Mouse (Mus musculus): ENCODE results near the gene Bcr.
A peak's percentile ranks its signal among the peaks of the same experiment; 100 is the strongest.
"Not testable (repeated sequence)": the region's sequence is repeated elsewhere in the genome, so short reads cannot be mapped to it uniquely, and the experiment has no call there.

Gene Bcr

DNA sequence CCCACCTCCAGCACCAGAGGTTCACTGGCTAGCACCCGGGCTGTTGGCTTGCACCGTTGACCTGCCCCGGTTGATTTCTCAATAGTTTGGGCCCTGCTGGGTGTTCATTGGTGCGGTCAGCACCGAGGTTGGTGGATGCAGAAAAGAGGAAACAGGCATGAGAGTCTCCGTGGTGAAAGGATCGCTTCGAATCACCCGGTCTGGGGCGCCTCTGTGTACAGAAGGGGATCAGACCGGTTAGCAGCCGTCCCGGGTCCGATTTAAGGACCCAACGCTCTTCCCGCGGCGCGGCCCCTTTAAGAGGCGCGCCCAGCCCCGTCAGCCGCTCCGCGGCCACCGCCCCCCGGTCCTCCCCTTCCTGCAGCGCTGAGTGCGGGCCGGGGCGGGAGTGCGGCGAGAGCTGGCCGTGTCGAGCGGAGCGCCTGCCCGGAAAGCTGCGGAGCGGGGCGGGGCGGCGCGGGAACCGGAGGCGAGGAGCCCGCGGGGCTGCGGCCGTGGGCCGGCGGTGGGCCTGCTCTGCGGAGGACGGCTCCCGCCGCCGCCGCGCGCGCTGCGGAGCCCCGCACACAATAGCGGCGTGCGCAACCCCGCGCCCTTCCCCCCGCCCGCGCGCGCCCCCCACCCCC is at the start of gene Bcr:
Gene Bcr, plus strand, starts transcription at position 376 of the 626 bp plus-strand sequence.
- peak in 1 of 2 experiments; percentile 62 for DNase-seq (ENCODE audit: low spot score in 2 of 2)

GRCm38 (mm10) chr10:75010704-75011103 is 49.7 kb upstream of the Bcr start:
- no peak for DNase-seq (ENCODE audit: low spot score in 2 of 2)

GRCm38 (mm10) chr10:75015465-75015864 is 44.9 kb upstream of the Bcr start:
- no peak for DNase-seq (ENCODE audit: low spot score in 2 of 2)

GRCm38 (mm10) chr10:75016481-75016880 is 43.9 kb upstream of the Bcr start:
- DNase-seq (ENCODE audit: low spot score in 2 of 2) = no peak

DNA sequence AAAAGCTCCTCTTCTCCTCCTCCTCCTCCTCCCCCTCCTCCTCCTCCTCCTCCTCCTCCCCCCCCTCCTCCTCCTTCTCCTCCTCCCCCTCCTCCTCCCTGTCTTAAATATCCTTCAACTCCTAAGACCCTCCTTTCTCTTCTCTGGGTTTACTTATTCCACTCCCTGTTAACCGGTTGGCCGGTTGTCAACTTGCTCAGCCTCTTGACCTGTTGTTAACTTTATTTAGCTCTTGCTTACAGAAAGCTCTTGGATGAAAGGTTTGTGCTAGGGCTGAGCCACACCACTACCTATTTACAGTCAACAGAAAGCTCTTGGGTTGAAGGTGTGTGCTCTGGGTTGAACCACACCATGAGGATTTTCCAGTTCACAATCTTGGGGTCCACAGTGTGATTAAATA is 40.1 kb upstream of the Bcr start:
- no peak for DNase-seq (ENCODE audit: low spot score in 2 of 2)

- DNase-seq (ENCODE audit: low spot score in 2 of 2) = peak in 1 of 2 experiments; percentile 86
Observed at GRCm38 (mm10) chr10:75021138-75021537, 39.3 kb upstream of the Bcr start.

- DNase-seq (ENCODE audit: low spot score in 2 of 2) = no peak
Observed at GRCm38 (mm10) chr10:75026491-75026890, 33.9 kb upstream of the Bcr start.

- no peak for DNase-seq (ENCODE audit: low spot score in 2 of 2)
Observed at GRCm38 (mm10) chr10:75028743-75029142, 31.6 kb upstream of the Bcr start.

DNA sequence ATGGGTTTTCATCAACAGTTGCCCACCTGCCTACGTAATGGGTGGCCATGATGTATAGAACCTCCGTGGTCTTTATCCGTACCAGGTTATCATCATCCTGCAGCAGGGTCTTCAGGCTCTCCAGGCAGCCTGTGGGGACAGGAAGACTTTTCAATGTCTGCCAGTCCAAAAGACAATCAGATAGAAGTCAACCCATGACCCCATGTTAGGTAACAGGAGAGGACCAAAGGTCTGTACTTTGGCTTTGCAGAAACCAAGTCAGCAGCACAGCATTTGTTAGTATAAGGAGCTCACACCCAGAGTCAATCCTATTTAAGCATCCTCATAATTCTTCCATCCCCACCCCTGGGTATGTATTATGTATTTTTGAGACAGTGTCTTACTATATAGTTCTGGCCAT is 30.7 kb upstream of the Bcr start:
- DNase-seq (ENCODE audit: low spot score in 2 of 2) = no peak

- DNase-seq (ENCODE audit: low spot score in 2 of 2) = no peak
Observed at GRCm38 (mm10) chr10:75030234-75030633, 30.2 kb upstream of the Bcr start.

DNA sequence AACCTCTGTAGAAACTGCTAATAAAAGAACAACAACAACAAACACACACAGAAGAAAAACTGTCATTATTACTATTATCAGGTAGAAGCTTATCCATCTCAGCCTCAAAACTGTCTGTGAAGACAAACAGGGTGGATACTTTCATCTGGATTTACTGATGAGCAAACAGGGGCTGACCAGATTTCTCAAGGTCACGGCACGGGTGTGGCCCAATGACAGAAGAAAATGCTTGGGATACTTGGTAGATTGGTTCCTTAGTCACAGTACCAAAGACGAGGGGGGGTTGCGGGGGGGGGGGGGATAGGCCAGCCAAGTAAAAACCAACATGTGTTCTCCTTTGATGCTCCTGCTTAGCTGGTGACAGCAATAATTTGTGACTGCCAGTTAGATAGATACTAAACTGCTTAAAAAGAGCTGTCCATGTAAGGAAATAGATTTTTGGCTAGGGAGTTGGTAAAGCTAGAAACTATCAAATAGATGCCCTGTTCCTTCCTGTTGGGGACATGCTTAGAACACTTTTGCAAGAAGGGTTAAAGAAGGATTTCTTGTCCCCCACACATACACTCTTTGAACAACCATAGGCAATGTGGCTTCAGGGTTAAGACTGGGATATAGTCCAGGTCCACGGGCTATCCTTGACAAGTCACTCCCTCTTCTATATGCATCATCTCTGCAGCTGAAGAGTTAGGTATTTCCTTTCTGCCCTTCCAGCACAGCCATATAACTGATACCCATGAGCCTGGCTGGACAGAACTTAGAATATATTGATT is 28.9 kb upstream of the Bcr start:
- DNase-seq (ENCODE audit: low spot score in 2 of 2) = no peak

DNA sequence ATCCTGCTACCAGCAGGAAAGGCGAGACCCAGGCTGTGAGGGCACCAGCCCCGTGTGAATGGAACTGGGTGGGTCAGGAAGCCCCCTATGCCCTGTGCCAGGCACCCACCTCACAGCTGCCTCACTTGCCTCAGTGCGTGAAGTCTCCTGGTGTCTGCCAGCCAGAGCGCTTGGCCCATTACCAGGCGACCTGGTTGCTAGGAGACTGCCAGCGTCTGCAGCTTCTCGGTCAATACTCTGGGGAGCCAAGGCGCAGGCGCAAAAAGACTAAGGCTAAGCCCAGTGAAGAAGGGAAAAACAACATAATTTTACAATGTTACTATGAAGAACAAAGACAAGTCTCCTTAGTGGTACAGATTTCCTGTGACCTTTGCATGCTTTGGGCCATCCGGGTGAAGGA is 28.0 kb upstream of the Bcr start, which contains the start of gene Rsph14:
Gene Rsph14, minus strand, starts transcription at position 192 of the 400 bp plus-strand sequence.
- DNase-seq (ENCODE audit: low spot score in 2 of 2) = peak; percentile 49 to 81

DNA sequence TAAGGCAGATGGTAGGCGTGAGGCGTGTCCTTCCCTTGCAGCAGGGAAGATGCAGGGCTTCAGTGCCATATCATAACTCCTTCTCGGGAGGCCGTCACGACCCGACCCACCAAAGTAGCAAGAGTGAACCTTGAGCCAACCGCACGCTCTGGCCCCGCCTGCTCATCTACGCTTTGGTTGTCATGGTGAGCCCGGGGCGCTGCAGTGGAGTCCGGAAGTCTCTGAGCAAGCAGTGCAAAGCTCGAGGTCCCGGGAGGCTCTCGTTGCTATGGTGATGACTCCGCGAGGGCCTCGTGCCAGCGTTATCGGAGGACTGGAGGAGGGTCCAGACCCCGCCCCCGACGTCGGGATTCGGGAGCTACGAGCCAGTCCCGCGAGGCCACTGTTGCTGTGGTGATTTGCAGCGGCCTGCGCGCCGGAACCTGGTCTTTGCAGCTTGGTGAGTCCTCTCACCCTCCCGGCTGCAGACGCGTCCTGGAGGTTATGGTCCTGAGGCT is 23.5 kb upstream of the Bcr start, which contains the start of gene Rab36:
Gene Rab36, plus strand, starts transcription at position 176 of the 497 bp plus-strand sequence.
- peak; percentile 89 to 94 for DNase-seq (ENCODE audit: low spot score in 2 of 2)

DNA sequence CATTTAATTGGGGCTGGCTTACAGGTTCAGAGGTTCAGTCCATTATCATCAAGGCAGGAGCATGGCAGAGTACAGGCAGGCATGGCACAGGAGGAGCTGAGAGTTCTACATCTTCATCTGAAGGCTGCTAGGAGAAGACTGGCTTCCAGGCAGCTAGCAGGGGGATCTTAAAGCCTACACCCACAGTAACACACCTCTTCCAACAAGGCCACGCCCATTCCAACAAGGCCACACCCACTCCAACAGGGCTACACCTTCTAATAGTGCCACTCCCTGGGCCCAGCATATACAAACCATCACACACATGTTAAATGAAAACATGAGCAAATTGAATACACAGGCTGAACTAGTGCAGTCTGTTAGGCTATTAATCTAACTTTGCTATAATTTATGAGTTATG is 18.3 kb upstream of the Bcr start:
- not testable (repeated sequence) for DNase-seq (ENCODE audit: low spot score in 2 of 2)

GRCm38 (mm10) chr10:75044459-75044858 is 15.9 kb upstream of the Bcr start:
- DNase-seq (ENCODE audit: low spot score in 2 of 2) = no peak

DNA sequence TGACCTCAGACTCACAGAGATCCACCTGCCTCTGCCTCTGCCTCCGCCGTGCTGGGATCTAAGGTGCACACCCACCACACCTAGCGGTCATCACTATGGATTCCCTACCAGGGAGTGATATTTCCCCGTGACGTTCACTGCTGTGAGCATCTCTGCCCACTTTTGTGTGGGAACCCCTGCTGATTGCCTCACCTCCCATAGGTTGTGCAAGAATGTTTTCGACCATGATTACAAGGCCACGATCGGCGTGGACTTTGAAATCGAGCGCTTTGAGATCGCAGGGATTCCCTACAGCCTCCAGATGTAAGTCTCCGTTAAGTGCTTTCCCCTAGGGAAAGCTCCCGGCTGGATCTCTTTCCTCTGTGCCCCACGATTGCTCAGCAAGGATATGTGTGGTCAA is 14.6 kb upstream of the Bcr start:
- DNase-seq (ENCODE audit: low spot score in 2 of 2) = no peak

DNA sequence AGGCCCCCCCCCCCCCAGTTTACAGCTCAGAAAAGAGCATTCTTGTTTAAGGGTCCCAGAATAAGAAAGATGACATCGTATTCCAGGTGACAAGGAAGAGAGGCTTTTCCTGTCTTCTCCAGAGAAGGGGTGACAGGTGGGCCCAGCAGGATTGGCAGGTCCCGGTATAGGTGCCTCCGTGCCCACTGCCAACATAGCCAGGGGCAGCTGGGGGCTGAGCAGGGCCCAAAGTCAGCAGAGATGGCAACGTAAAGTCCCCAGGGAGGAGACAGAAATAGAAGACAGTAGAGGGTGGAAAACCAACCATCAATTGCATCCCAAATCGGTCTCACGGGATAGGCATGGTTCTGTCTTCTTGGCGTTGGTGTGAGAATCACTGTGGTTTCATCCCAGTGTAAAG is 11.7 kb upstream of the Bcr start:
- DNase-seq (ENCODE audit: low spot score in 2 of 2) = no peak

DNA sequence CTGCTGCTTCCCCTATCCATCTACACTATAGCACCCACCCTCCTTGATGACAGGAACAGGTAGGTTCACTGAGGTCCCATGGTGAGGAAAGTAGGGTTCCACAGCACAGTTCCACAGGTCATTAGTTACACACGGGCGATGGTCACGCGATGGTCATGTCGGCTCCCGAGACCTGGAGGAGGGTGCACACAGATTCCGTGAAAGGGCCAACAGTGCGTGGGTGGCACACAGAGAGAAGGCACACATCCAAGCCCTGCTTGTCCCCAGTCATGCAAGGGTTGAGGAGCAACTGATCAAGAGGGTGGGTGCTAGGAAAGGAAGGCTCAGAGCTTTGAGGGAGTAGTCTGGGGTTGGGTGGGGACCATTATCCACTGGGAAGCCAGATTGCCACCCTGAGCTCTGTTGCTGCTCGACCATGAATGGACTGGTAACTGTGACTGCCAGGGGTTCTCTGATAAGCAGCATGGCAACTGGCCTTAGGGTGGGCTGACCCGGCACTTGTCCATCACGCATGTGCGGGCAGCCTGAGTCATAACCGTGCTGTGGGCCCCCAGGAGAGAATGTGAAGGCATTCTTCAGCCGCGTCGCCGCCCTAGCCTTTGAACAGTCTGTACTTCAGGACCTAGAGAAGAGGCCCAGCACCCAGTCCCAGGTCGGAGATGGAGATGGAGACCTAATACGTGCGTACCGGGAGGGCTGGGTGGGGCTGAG is 8.9 kb upstream of the Bcr start:
- DNase-seq (ENCODE audit: low spot score in 2 of 2) = no peak

GRCm38 (mm10) chr10:75052902-75053301 is 7.5 kb upstream of the Bcr start:
- no peak for DNase-seq (ENCODE audit: low spot score in 2 of 2)

DNA sequence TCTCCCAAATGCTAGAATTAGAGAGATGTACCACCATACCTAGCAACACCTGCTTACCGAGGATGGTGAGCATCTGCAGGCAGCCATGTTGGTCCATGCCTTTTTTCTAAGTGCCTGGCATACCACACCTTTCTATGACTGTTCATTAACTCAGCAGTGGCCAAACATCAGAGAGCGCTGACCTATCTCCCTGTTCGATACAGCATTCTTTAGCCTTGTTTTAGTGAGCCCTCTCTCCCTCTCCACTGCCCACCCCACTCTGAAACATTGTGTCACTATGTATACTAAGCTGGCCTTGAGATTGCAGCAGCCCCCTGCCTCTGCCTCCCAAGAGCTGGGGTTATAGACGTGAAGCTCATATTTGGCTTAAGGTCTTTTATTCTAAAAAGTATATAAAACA is 6.7 kb upstream of the Bcr start:
- DNase-seq (ENCODE audit: low spot score in 2 of 2) = no peak

- no peak for DNase-seq (ENCODE audit: low spot score in 2 of 2)
Observed at GRCm38 (mm10) chr10:75054125-75054524, 6.3 kb upstream of the Bcr start.

- no peak for DNase-seq (ENCODE audit: low spot score in 2 of 2)
Observed at GRCm38 (mm10) chr10:75055672-75056071, 4.7 kb upstream of the Bcr start.
